Mouse (Mus musculus): ENCODE measurements around the gene Mllt6.
"Not testable (repeated sequence)": the region's sequence is repeated elsewhere in the genome, so short reads cannot be mapped to it uniquely, and the experiment has no call there.

Mllt6 gene

DNA sequence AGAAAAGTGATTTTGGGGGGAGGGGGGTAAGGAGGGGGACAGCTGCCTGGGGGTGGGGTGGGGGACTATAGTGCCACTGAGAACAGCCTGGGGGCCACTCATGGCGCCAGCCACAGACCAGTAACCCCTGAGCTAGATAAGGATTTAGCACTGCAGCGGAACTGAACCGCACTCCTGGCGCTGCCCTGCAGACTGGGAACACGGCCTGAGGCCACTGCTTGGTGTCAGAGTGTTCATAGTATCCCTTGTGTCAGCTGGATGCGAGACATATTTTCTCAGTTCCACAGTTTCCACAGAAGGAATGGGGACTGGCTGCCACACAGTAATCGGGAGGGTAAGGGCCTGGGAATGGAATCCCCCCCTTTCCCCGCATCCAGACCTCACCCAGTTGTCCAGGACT lies 52.8 kb downstream of the Mllt6 start:
- no peak for DNase-seq (ENCODE audit: low spot score in 2 of 2)

DNA sequence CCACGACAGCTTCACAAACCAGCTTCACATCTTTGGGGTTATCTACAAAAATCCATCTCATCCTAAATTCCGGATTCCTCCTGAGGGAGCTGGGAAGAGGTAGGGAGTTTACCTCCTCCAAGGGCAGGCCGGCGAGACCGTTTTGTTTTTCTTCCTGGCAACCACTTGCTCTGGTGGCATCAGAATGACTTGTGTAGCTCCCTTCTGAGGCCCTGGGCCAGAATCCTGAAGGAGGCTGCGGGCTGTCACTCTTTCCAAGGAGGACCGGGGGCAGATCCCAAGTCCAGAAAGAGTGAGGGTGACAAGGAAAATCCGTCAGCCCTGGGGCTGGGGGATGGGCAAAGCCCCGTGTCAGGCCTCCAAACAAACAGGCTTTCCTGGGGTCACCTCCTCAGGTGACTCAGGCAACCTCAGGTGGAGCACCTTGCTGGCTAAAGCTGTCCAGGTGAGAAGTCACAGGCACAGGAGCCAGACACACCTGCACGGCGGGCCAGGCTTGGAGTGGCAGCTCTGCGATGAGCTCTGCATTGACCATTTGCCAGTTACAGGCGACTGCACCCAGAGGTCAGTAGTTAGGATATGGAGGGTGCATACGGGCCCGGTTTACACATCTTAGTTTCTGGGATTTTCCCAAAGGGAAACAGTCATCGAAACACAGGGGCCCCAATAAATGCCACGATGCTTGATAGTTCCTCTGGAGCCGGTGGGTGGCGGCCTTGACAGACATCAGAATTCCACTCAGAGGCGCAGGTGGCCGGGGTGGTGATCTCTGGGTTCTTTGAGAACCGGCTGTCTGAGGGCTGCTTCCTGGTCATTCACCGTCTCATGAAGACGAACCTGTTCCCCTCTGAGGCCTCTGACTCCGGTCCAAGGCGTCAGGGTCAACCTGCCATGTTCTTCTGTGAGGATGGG lies 54.4 kb downstream of the Mllt6 start:
- no peak for DNase-seq (ENCODE audit: low spot score in 2 of 2)

DNA sequence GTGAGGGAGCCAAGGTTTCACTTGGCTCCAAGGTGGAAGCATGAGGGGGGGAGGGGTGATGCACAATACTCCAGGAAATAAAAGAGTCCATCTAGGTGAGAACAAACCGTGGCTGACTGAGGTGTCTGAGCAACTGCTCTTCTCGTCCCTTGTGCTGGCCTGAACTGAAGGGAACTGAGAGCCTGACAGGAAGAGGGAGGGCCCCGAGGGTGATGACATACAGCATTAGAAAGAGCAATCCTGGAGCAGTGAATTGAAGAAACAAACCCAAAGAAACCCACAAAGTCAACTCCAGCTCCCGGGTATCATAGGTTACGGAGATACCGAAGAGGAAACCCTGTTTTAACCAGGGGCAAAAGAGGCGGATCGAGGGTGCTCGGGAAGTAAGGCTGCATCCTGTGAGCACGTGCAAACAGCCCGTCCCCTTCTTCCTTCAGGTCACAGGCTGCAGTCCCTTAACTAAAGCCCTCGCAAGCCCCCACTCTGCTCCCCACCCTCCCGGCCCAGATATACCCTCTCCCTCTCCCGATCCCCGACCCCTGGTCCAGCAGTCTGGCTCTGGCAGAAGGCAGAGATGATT lies 55.2 kb downstream of the Mllt6 start:
- DNase-seq (ENCODE audit: low spot score in 2 of 2), result no peak

DNA sequence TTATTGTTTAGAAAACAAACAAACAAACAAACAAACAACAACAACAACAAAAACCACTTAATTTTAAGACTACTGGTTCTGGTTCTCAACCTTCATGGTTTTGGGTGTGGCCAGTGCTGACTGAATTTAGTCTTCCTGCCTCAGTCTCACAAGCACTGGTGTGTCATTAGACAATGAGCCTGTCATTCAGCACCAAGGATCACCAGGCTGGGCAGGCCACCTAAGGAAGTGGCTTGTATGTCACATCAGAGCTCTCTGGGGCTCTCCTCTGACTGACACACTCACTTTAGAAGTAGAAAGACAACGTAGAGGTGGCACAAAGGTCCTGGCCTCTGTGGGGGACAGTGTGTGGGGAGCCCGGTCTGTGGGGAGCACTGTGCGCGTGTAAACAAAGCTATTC lies 55.8 kb downstream of the Mllt6 start:
- DNase-seq (ENCODE audit: low spot score in 2 of 2), result no peak

DNA sequence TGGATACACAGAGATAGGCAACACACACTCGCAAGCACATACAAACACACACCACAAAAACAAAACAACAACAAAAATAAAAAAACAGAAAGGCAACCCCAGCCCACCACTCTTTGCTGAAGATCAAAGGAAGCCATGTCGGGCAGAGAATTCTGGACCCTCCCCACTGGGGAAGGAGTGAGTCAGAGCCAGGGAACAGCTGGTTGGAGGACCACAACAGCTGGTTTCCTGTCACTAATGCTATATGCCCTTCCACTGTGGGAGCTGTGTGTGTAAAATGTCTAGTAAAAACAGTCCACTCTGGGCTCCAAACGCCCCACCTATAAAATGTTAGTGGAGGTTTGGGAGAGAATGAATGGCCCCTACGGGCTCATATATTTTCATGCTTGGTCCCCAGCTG lies 58.1 kb downstream of the Mllt6 start:
- DNase-seq (ENCODE audit: low spot score in 2 of 2), result no peak

DNA sequence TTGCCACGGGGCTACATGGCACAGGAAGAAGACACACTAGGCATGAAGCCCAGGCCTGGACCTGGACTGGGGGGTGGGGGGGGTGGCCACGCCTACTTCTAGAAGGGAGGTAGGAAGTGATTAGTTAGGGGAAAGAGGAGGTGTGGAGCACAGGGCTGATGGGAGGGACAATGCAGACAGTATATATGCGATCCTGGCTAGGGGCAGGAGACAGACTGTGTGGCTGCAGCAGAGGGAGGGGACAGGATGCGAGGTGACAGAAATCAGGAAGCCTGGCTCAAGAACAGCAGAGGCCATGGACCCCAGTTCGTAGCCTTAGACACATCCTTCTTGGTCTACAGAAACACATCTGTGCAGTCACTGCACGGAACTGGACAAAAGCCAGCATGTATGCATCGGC lies 60.5 kb downstream of the Mllt6 start:
- no peak for DNase-seq (ENCODE audit: low spot score in 2 of 2)

DNA sequence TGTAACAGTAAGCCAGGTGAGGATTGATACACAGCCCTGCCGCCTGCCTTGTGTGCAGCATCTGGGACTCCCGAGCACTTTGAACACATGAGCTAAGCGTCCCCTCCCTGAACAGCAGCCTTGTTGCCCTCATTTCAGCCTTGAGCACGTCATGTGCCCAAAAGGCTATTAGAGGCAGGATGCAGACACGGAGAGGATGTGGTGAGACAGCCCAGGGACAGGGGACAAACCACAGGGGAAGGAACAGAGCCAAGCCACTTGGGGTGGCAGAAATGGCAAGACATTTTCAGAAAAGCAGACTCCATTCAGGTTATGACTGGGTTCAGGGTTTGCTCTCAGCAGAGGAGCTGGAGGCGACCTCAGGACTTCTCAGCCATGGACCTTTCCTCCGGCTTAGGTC lies 65.1 kb downstream of the Mllt6 start:
- no peak for DNase-seq (ENCODE audit: low spot score in 2 of 2)

DNA sequence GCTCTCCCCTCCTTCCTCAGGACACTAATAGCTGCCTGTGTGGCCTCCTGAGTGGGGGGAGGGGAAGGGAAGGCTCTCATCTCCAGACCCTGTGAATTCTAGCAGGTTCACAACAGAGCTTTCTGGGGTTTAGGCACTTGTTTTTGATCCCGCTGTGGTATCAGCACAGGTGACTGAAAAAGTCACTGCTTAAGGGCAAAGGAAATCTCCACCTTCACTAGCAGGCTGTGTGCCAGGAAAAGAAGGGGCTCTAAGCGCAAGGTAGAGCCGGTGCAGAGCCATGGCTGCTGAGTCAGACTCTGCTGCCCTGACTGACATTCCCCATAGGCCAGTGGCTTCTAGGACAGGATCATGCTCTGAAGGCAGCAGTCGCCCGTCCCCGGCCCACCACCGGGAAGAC lies 65.5 kb downstream of the Mllt6 start:
- DNase-seq (ENCODE audit: low spot score in 2 of 2), result no peak

DNA sequence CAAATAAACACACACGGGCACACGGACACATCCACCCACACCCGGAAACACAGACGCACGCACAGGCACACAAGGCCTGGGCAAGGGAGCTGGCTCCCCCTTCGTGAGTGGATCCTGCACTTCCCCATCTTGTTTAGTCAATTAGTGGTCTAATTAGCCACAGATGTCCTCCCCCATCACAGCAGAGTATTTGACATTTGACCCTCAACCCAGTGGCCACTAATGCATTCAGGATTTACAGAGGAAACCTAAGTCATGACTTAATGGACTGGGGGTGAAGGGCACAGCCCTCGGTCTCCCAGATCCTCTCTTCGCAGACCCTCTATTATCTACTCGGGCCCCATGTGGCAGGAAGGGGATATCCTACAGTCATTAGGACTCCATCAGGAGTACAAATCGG lies 70.5 kb downstream of the Mllt6 start:
- DNase-seq (ENCODE audit: low spot score in 2 of 2), result no peak

DNA sequence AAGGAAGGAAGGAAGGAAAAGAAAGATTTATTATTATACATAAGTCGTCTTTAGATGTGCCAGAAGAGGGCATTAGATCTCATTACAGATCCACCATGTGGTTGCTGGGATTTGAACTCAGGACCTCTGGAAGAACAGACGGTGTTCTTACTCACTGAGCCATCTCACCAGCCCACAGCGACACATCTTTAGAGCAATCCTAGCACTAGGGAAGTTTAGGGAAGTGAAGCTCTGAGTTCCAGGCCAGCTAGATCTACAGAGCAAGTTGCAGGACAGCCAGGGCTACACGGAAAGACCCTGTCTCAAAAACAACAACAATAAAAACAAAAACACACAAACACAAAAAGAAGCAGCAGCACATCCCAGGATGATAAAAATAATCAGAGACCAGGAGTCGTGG lies 71.6 kb downstream of the Mllt6 start:
- not testable (repeated sequence) for DNase-seq (ENCODE audit: low spot score in 2 of 2)
